Mouse (Mus musculus): ENCODE data around the gene B3glct.

- TF ChIP-seq CTCF (conservative IDR thresholded peaks at IDR 0.05; ENCODE audit: low read length) (peak; percentile 98), NANOG (IDR thresholded peaks at IDR 0.05; ENCODE audit: borderline replicate concordance, low read length) (no peak), POU5F1 (IDR thresholded peaks at IDR 0.05; ENCODE audit: borderline replicate concordance, low read length) (no peak)
These were observed 102.4 kb downstream of the B3glct start for GRCm38 (mm10) chr5:149780411-149780810.

All from E14TG2a.4 (cell line).